8 mouse cellular contexts compared by ENCODE assay signal in genomic region chr1:157425741-157426427, GRCm38 (mm10). TPM values are rescaled to one million over a fixed set of nuclear protein-coding genes. Genes with fewer than 3 reads are reported as not detected.
DNase-seq lines count a peak whose midpoint lies in the region; ATAC-seq and TF ChIP-seq lines count a peak whose summit lies in the region.

No protein-coding gene starts in this region.

- no peaks in the 10 kb centered on the region for H3K9me3 ChIP-seq in kidney, postnatal 0 days (replicated peaks; ENCODE audit: low read length)
- H3K9me3 ChIP-seq in heart, embryonic 15.5 days (replicated peaks) = no peaks in the 10 kb centered on the region

- no peak overlapping the region for H3K9ac ChIP-seq in kidney, postnatal 0 days (ENCODE audit: low read depth, low read length)
- H3K9ac ChIP-seq in heart, embryonic 15.5 days = peak overlapping the region; percentile 3; the same call in 1 of the 2 replicates

- H3K36me3 ChIP-seq in kidney, postnatal 0 days (ENCODE audit: insufficient read depth, low read length) = no peaks in the 10 kb centered on the region
- H3K36me3 ChIP-seq in heart, embryonic 15.5 days = no peaks in the 10 kb centered on the region

- 42% methylated on average over 8 of the region's 8 CpGs for WGBS in kidney, postnatal 0 days
- 30% methylated on average over 8 of the region's 8 CpGs for WGBS in heart, embryonic 15.5 days

- H3K27ac ChIP-seq in kidney, postnatal 0 days = no peak overlapping the region
- H3K27ac ChIP-seq in heart, embryonic 15.5 days = no peak overlapping the region

- H3K4me3 ChIP-seq in kidney, postnatal 0 days (replicated peaks; ENCODE audit: low read depth, low read length) = no peak overlapping the region
- H3K4me3 ChIP-seq in heart, embryonic 15.5 days = no peak overlapping the region

- peak overlapping the region; percentile 27; the same call in 1 of the 2 replicates for H3K4me2 ChIP-seq in kidney, postnatal 0 days (ENCODE audit: low read length)
- H3K4me2 ChIP-seq in heart, embryonic 15.5 days = peak overlapping the region; percentile 48

- peak; percentile 45 for DNase-seq in kidney, postnatal 0 days (ENCODE audit: low spot score)
- DNase-seq in kidney, adult 9 months = no peak
- DNase-seq in MEL-GATA-1-ER (ENCODE audit: extremely low read depth, low read depth) = peak; percentile 83
- DNase-seq in lung, postnatal 10 days = peak; percentile 62
- no peak for DNase-seq in spleen, postnatal 14 days (ENCODE audit: low spot score in 2 of 2)
- DNase-seq in cerebellum, adult 11 months = no peak
- DNase-seq in layer of hippocampus, adult 9-11 months = no peak

- no peaks in the 10 kb centered on the region for H3K4me1 ChIP-seq in kidney, postnatal 0 days (replicated peaks; ENCODE audit: insufficient read depth, low read length)
- H3K4me1 ChIP-seq in heart, embryonic 15.5 days (replicated peaks) = peaks cover 8% of the 10 kb centered on the region

- ATAC-seq in kidney, postnatal 0 days (replicated peaks; ENCODE audit: low FRiP score, low read depth) = no peak
- ATAC-seq in heart, embryonic 15.5 days (replicated peaks; ENCODE audit: insufficient number of reproducible peaks, insufficient read depth, low FRiP score, low read depth) = no peak

- H3K27me3 ChIP-seq in kidney, postnatal 0 days (ENCODE audit: insufficient read depth, low read length) = no peaks in the 10 kb centered on the region
- no peaks in the 10 kb centered on the region for H3K27me3 ChIP-seq in heart, embryonic 15.5 days

- no peak for TF ChIP-seq CTCF in kidney, postnatal 0 days (IDR thresholded peaks at IDR 0.05; ENCODE audit: low read depth)

RNA-seq across cellular contexts. Expression of gene Rasal2, which starts 13.5 kb away (rescaled TPM):
- polyA plus RNA-seq in kidney, postnatal 0 days (2015; fragmentation: Nextera tagmentation; extraction: Ambion mirVana) = 7.5 and 9.5 TPM in 2 replicates
- polyA plus RNA-seq in heart, embryonic 15.5 days (2015; fragmentation: Nextera tagmentation; extraction: Ambion mirVana) = 16.0 and 17.8 TPM in 2 replicates

RNA-seq across cellular contexts. Expression of gene Cryzl2, which starts 32.5 kb away (rescaled TPM):
- 46.9 and 58.5 TPM in 2 replicates for polyA plus RNA-seq in kidney, postnatal 0 days (2015; fragmentation: Nextera tagmentation; extraction: Ambion mirVana)
- 27.1 and 30.5 TPM in 2 replicates for polyA plus RNA-seq in heart, embryonic 15.5 days (2015; fragmentation: Nextera tagmentation; extraction: Ambion mirVana)

Comparison
In these comparisons a context has a peak if more than half of its experiments do, and no peak if none do; other contexts are left out.
1. DNase-seq: peak in kidney, postnatal 0 days (single experiment), MEL-GATA-1-ER (single experiment) and lung, postnatal 10 days (single experiment); none in kidney, adult 9 months (single experiment), spleen, postnatal 14 days (0 of 2), cerebellum, adult 11 months (single experiment) and layer of hippocampus, adult 9-11 months (single experiment).